In the genomic region with DNA sequence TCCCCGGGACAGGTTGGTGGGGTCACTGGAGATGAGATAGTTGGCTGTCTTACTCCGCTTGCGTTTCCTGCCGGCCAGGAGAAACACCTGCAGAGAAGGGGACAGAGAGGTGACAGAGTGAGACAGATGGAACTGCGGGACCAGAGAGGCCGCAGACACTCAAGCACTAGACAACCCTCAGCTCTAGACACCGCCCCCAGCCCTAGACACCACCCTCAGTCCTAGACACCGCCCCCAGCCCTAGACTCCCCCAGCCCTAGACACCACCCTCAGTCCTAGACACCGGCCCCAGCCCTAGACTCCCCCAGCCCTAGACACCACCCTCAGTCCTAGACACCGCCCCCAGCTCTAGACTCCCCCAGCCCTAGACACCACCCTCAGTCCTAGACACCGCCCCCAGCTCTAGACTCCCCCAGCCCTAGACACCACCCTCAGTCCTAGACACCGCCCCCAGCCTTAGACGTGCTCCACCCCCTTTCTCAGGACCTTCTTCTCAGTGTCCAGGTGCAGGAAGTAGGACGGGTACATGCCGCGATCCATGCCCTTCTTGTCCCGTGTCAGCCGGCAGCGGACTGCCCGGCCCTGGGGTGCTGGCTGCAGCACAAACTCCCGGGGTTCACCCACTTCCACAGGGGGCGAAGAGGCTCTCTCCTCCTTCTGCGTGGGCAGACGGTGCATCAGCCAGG, we compare ENCODE assay signal across 13 mouse cellular contexts. TPM values are rescaled to one million over a fixed set of nuclear protein-coding genes. Genes with fewer than 3 reads are reported as not detected.
DNase-seq lines count a peak whose midpoint lies in the region; ATAC-seq and TF ChIP-seq lines count a peak whose summit lies in the region.
"Not testable (repeated sequence)": the region's sequence is repeated elsewhere in the genome, so short reads cannot be mapped to it uniquely, and the experiment has no call there.
"Had no signal": no experiment of that assay in that cellular context is flagged by ENCODE, and none has a peak within 500 bp of the region (broad histone marks: within the 10 kb centered on the region; RNA-seq: fewer than 3 reads in every experiment).

No protein-coding gene starts in this region.

- in situ Hi-C loops in ES-E14 (cut with MboI; ENCODE audit: low sequenced_read_pairs in 2 of 2, unreplicated experiment in 2 of 2) = not testable (repeated sequence)

- H3K4me1 ChIP-seq in ES-E14 (ENCODE audit: control insufficient read depth in 2 of 2, insufficient read depth in 2 of 2, low read length in 2 of 2, poor library complexity in 1 of 2) = peaks cover 0 to 14% of the 10 kb centered on the region in 2 experiments; a peak in 3 of 4 replicates
- H3K4me1 ChIP-seq in embryonic facial prominence, embryonic 10.5 days = peaks cover 40% of the 10 kb centered on the region
- peaks cover 33% of the 10 kb centered on the region for H3K4me1 ChIP-seq in heart, embryonic 13.5 days
- peaks cover 11% of the 10 kb centered on the region for H3K4me1 ChIP-seq in intestine, embryonic 16.5 days (ENCODE audit: control insufficient read depth, insufficient read depth, low read length)
- peaks cover 15% of the 10 kb centered on the region for H3K4me1 ChIP-seq in limb, embryonic 14.5 days (ENCODE audit: control insufficient read depth, insufficient read depth, low read length)
- peaks cover 24% of the 10 kb centered on the region for H3K4me1 ChIP-seq in lung, embryonic 15.5 days

- ATAC-seq in heart, embryonic 13.5 days (ENCODE audit: extremely low read depth, insufficient number of reproducible peaks, low FRiP score, low TSS enrichment); limb, embryonic 14.5 days (ENCODE audit: low FRiP score, low read depth); lung, embryonic 15.5 days (ENCODE audit: borderline replicate concordance, extremely low read depth, low FRiP score, low TSS enrichment): not testable (repeated sequence)
- 0 out of 2 replicates have a peak, but pooled peaks have one; percentile 10 for ATAC-seq in intestine, embryonic 16.5 days

- H3K27ac ChIP-seq in ES-E14 (ENCODE audit: insufficient read depth, low read depth, low read length, poor library complexity, severe bottlenecking); embryonic facial prominence, embryonic 10.5 days (replicated peaks); heart, embryonic 13.5 days (replicated peaks); intestine, embryonic 16.5 days (ENCODE audit: low read length); limb, embryonic 14.5 days (replicated peaks; ENCODE audit: low read depth, low read length); lung, embryonic 15.5 days: not testable (repeated sequence)

- peaks cover 90% of the 10 kb centered on the region for H3K27me3 ChIP-seq in embryonic facial prominence, embryonic 10.5 days (replicated peaks; ENCODE audit: low read depth, poor library complexity, severe bottlenecking)
- H3K27me3 ChIP-seq in heart, embryonic 13.5 days (replicated peaks) = peaks cover 78% of the 10 kb centered on the region
- peaks cover 18% of the 10 kb centered on the region for H3K27me3 ChIP-seq in intestine, embryonic 16.5 days (replicated peaks; ENCODE audit: control insufficient read depth, insufficient read depth, low read length)
- H3K27me3 ChIP-seq in limb, embryonic 14.5 days (ENCODE audit: control insufficient read depth, insufficient read depth, low read length) = peaks cover 20% of the 10 kb centered on the region
- peaks cover 33% of the 10 kb centered on the region for H3K27me3 ChIP-seq in lung, embryonic 15.5 days

- H3K4me2 ChIP-seq in heart, embryonic 13.5 days = 0 out of 2 replicates have a peak overlapping the region, but pooled peaks have one; percentile 18
- not testable (repeated sequence) for H3K4me2 ChIP-seq in intestine, embryonic 16.5 days (ENCODE audit: low read depth, low read length); limb, embryonic 14.5 days (replicated peaks; ENCODE audit: low read depth, low read length, severe bottlenecking)
- H3K4me2 ChIP-seq in lung, embryonic 15.5 days = peak overlapping the region; percentile 23

- H3K4me3 ChIP-seq in ES-E14 (ENCODE audit: insufficient read depth in 1 of 2, low read depth in 1 of 2, low read length in 2 of 2, poor library complexity in 1 of 2, severe bottlenecking in 1 of 2) = peak overlapping the region; percentile 36 to 55; a peak in 2 of 4 replicates
- H3K4me3 ChIP-seq in embryonic facial prominence, embryonic 10.5 days = 0 out of 2 replicates have a peak overlapping the region, but pooled peaks have one; percentile 12
- H3K4me3 ChIP-seq in heart, embryonic 13.5 days; intestine, embryonic 16.5 days (ENCODE audit: low read length); limb, embryonic 14.5 days (replicated peaks; ENCODE audit: low read length); lung, embryonic 15.5 days: not testable (repeated sequence)

- TF ChIP-seq POLR2A in limb, embryonic 14.5 days (IDR thresholded peaks at IDR 0.05; ENCODE audit: borderline replicate concordance, extremely low read depth, insufficient read depth, insufficient read length) = not testable (repeated sequence)

- whole genome bisulfite sequencing in embryonic facial prominence, embryonic 10.5 days = 14% methylated on average over 24 of the region's 24 CpGs
- WGBS in heart, embryonic 13.5 days = 16% methylated on average over 20 of the region's 24 CpGs
- WGBS in intestine, embryonic 16.5 days = 21% methylated on average over 24 of the region's 24 CpGs
- WGBS in limb, embryonic 14.5 days = 22% methylated on average over 22 of the region's 24 CpGs
- WGBS in lung, embryonic 15.5 days = 13% methylated on average over 24 of the region's 24 CpGs

- H3K36me3 ChIP-seq in ES-E14 (ENCODE audit: control insufficient read depth, insufficient read depth, low read length, poor library complexity, severe bottlenecking); embryonic facial prominence, embryonic 10.5 days (replicated peaks); heart, embryonic 13.5 days; intestine, embryonic 16.5 days (ENCODE audit: control insufficient read depth, insufficient read depth, low read length); limb, embryonic 14.5 days (ENCODE audit: control insufficient read depth, insufficient read depth, low read length); lung, embryonic 15.5 days: not testable (repeated sequence)

- not testable (repeated sequence) for H3K9me3 ChIP-seq in ES-E14 (ENCODE audit: control insufficient read depth, insufficient read depth, low read depth, low read length); embryonic facial prominence, embryonic 10.5 days; heart, embryonic 13.5 days; intestine, embryonic 16.5 days (ENCODE audit: control insufficient read depth, low read length); limb, embryonic 14.5 days (ENCODE audit: control insufficient read depth, low read length); lung, embryonic 15.5 days

- not testable (repeated sequence) for H3K9ac ChIP-seq in ES-E14 (ENCODE audit: insufficient read depth, low read depth, low read length, poor library complexity, severe bottlenecking); heart, embryonic 13.5 days; intestine, embryonic 16.5 days (ENCODE audit: low read depth, low read length); lung, embryonic 15.5 days
- 0 out of 2 replicates have a peak overlapping the region, but pooled peaks have one; percentile 7 for H3K9ac ChIP-seq in limb, embryonic 14.5 days (ENCODE audit: low read depth, low read length, severe bottlenecking)

- not testable (repeated sequence) for DNase-seq in ES-E14 (ENCODE audit: low read depth, low spot score); embryonic facial prominence, embryonic 10.5 days (ENCODE audit: low spot score); limb, embryonic 14.5 days (ENCODE audit: low spot score)
- peak; percentile 27 for DNase-seq in lung, postnatal 36 days

RNA-seq across cellular contexts. Expression of a gene that starts 6.3 kb away (rescaled TPM):
- total RNA-seq in ES-E14 (2012; rRNA removed) = 3.7 and 4.1 TPM in 2 replicates
- polyA plus RNA-seq in embryonic facial prominence, embryonic 10.5 days (2016; fragmentation: Nextera tagmentation; extraction: Ambion mirVana) = 3.4 and 4.9 TPM in 2 replicates
- 4.1 TPM in 2 replicates for polyA plus RNA-seq in heart, embryonic 13.5 days (2015; fragmentation: Nextera tagmentation; extraction: Ambion mirVana)
- 3.0 and 3.6 TPM in 2 replicates for polyA plus RNA-seq in intestine, embryonic 16.5 days (2015; fragmentation: Nextera tagmentation; extraction: Ambion mirVana)
- polyA plus RNA-seq in limb, embryonic 14.5 days (2012; rRNA removed) = 5.0 and 7.4 TPM in 2 replicates
- 4.9 and 6.4 TPM in 2 replicates for polyA plus RNA-seq in limb, embryonic 14.5 days (2014; fragmentation: Nextera tagmentation; extraction: Ambion mirVana)
- 6.0 and 6.2 TPM in 2 replicates for polyA plus RNA-seq in lung, embryonic 15.5 days (2015; fragmentation: Nextera tagmentation; extraction: Ambion mirVana)
- total RNA-seq: adrenal gland, adult 18-20 months; gastrocnemius, adult 2 months; gastrocnemius, postnatal 14 days; heart, adult 8-10 months had no signal
- polyA plus RNA-seq: frontal cortex, adult 2 months had no signal

RNA-seq across cellular contexts. Expression of a gene that starts 8.1 kb away (rescaled TPM):
- total RNA-seq in ES-E14 (2012; rRNA removed) = 8.0 and 9.0 TPM in 2 replicates
- 8.4 and 9.2 TPM in 2 replicates for polyA plus RNA-seq in embryonic facial prominence, embryonic 10.5 days (2016; fragmentation: Nextera tagmentation; extraction: Ambion mirVana)
- polyA plus RNA-seq in heart, embryonic 13.5 days (2015; fragmentation: Nextera tagmentation; extraction: Ambion mirVana) = 5.9 and 7.3 TPM in 2 replicates
- polyA plus RNA-seq in intestine, embryonic 16.5 days (2015; fragmentation: Nextera tagmentation; extraction: Ambion mirVana) = 8.5 and 9.3 TPM in 2 replicates
- 85.6 and 102 TPM in 2 replicates for polyA plus RNA-seq in limb, embryonic 14.5 days (2012; rRNA removed)
- 17.4 and 17.9 TPM in 2 replicates for polyA plus RNA-seq in limb, embryonic 14.5 days (2014; fragmentation: Nextera tagmentation; extraction: Ambion mirVana)
- polyA plus RNA-seq in lung, embryonic 15.5 days (2015; fragmentation: Nextera tagmentation; extraction: Ambion mirVana) = 10.9 and 11.5 TPM in 2 replicates
- polyA plus RNA-seq: CD4-positive, CD25-positive, alpha-beta regulatory T cell, adult 4 months had no signal

RNA-seq across cellular contexts. Expression of a gene that starts 30.4 kb away (rescaled TPM):
- 2,234 and 2,688 TPM in 2 replicates for total RNA-seq in ES-E14 (2012; rRNA removed)
- polyA plus RNA-seq in embryonic facial prominence, embryonic 10.5 days (2016; fragmentation: Nextera tagmentation; extraction: Ambion mirVana) = 539 and 546 TPM in 2 replicates
- polyA plus RNA-seq in heart, embryonic 13.5 days (2015; fragmentation: Nextera tagmentation; extraction: Ambion mirVana) = 389 and 419 TPM in 2 replicates
- 591 and 604 TPM in 2 replicates for polyA plus RNA-seq in intestine, embryonic 16.5 days (2015; fragmentation: Nextera tagmentation; extraction: Ambion mirVana)
- 3,249 and 4,469 TPM in 2 replicates for polyA plus RNA-seq in limb, embryonic 14.5 days (2012; rRNA removed)
- 810 and 905 TPM in 2 replicates for polyA plus RNA-seq in limb, embryonic 14.5 days (2014; fragmentation: Nextera tagmentation; extraction: Ambion mirVana)
- 606 and 658 TPM in 2 replicates for polyA plus RNA-seq in lung, embryonic 15.5 days (2015; fragmentation: Nextera tagmentation; extraction: Ambion mirVana)

RNA-seq across cellular contexts. Expression of a gene that starts 45.4 kb away (rescaled TPM):
- 25.9 and 39.8 TPM in 2 replicates for total RNA-seq in ES-E14 (2012; rRNA removed)
- polyA plus RNA-seq in embryonic facial prominence, embryonic 10.5 days (2016; fragmentation: Nextera tagmentation; extraction: Ambion mirVana) = 28.4 and 30.9 TPM in 2 replicates
- polyA plus RNA-seq in heart, embryonic 13.5 days (2015; fragmentation: Nextera tagmentation; extraction: Ambion mirVana) = 19.3 and 22.2 TPM in 2 replicates
- 20.2 and 21.8 TPM in 2 replicates for polyA plus RNA-seq in intestine, embryonic 16.5 days (2015; fragmentation: Nextera tagmentation; extraction: Ambion mirVana)
- 28.3 and 32.4 TPM in 2 replicates for polyA plus RNA-seq in limb, embryonic 14.5 days (2012; rRNA removed)
- 30.8 and 36.1 TPM in 2 replicates for polyA plus RNA-seq in limb, embryonic 14.5 days (2014; fragmentation: Nextera tagmentation; extraction: Ambion mirVana)
- 32.8 and 33.3 TPM in 2 replicates for polyA plus RNA-seq in lung, embryonic 15.5 days (2015; fragmentation: Nextera tagmentation; extraction: Ambion mirVana)
